Mouse (Mus musculus) midbrain, embryonic 14.5 days (tissue): Measurements from ENCODE around the gene Sgsh. TPM values are rescaled to one million over a fixed set of nuclear protein-coding genes. Genes with fewer than 3 reads are reported as not detected.
"Not testable (repeated sequence)": the region's sequence is repeated elsewhere in the genome, so short reads cannot be mapped to it uniquely, and the experiment has no call there.

Experiments
- ATAC-seq: fragments of 200-750 bp; cut with Nextera tagmentation; 2 replicates; pipeline ENCODE4 v1.8.0; 2017; ENCODE audit warnings: moderate number of reproducible peaks, moderate library complexity; ENCODE audit not compliant: low FRiP score, low TSS enrichment
- DNase-seq: peaks from one replicate; pipeline ENCODE4 v3.0.0-alpha.2; 2015
- H3K27ac ChIP-seq: fragments of 300-500 bp; sonication (generic); replicated peaks from 2 replicates; pipeline ENCODE4 v1.5.1; 2014; ENCODE audit warnings: mild to moderate bottlenecking, low read depth, low read length, moderate library complexity
- H3K27me3 ChIP-seq: fragments of 300-500 bp; sonication (generic); 2 replicates; pipeline ENCODE4 v1.6.1; 2014; ENCODE audit warnings: low read length, control low read depth, mixed read lengths; ENCODE audit not compliant: control insufficient read depth, insufficient read depth
- H3K36me3 ChIP-seq: fragments of 300-500 bp; sonication (generic); 2 replicates; pipeline ENCODE4 v1.6.1; 2014; ENCODE audit warnings: low read length, control low read depth; ENCODE audit not compliant: control insufficient read depth, insufficient read depth
- H3K4me1 ChIP-seq: fragments of 300-500 bp; sonication (generic); 2 replicates; pipeline ENCODE4 v1.6.1; 2014; ENCODE audit warnings: mild to moderate bottlenecking, antibody characterized with exemption, low read length, control low read depth; ENCODE audit not compliant: control insufficient read depth, insufficient read depth
- H3K4me2 ChIP-seq: fragments of 300-500 bp; sonication (generic); 2 replicates; pipeline ENCODE4 v1.6.1; 2014; ENCODE audit warnings: mild to moderate bottlenecking, low read length, moderate library complexity
- H3K4me3 ChIP-seq: fragments of 300-500 bp; sonication (generic); replicated peaks from 2 replicates; pipeline ENCODE4 v1.5.1; 2014; ENCODE audit warnings: low read depth, low read length
- H3K9ac ChIP-seq: fragments of 300-500 bp; sonication (generic); replicated peaks from 2 replicates; pipeline ENCODE4 v1.6.1; 2014; ENCODE audit warnings: mild to moderate bottlenecking, low read length, moderate library complexity
- H3K9me3 ChIP-seq: fragments of 300-500 bp; sonication (generic); 2 replicates; pipeline ENCODE4 v1.6.1; 2016; ENCODE audit warnings: low read length, control low read depth, mixed read lengths; ENCODE audit not compliant: control insufficient read depth
- WGBS: fragments of 180-500 bp; shearing (Covaris S2); extraction: QIAGEN DNeasy Blood & Tissue Kit; methylation state at CpG from one replicate; pipeline ENCODE4 v1.1.7; 2014; 5-methylcytosine and 5-hydroxymethylcytosine counted together
- polyA plus RNA-seq: library from polyadenylated mRNA; unstranded; fragments of >200 nt; fragmentation: Nextera tagmentation; extraction: Ambion mirVana; gene quantifications from 2 replicates; pipeline ENCODE4 v1.2.1, GENCODE M21; 2014

Gene Sgsh
- polyA plus RNA-seq, 1 experiment from 2014 or later, result 5.3 TPM

GRCm38 (mm10) chr11:119392800-119393482, 37.6 kb upstream of the Sgsh start, which contains the start of gene Rnf213:
TSS of gene Rnf213 (plus strand) at chr11:119393100.
- Histone ChIP-seq H3K27me3 (peaks cover 76% of the 10 kb centered on the region), H3K27ac (no peak within 1 kb of the TSS), H3K36me3 (no peaks in the 10 kb centered on the region), H3K9me3 (no peaks in the 10 kb centered on the region), H3K4me3 (peak within 1 kb of the TSS; percentile 30), H3K4me1 (peaks cover 8% of the 10 kb centered on the region; the same call in 1 of the 2 replicates), H3K9ac (no peak within 1 kb of the TSS; the same call in 1 of the 2 replicates), H3K4me2 (peak within 1 kb of the TSS; percentile 55)
- ATAC-seq, result no peak
- peak; percentile 57 for DNase-seq
- WGBS, result 2% methylated on average over 19 of the region's 19 CpGs

GRCm38 (mm10) chr11:119392001-119392614, 36.8 kb upstream of the Sgsh start:
- H3K4me3 ChIP-seq, result no peak overlapping the region

GRCm38 (mm10) chr11:119391386-119392000, 36.2 kb upstream of the Sgsh start:
- H3K4me1 ChIP-seq, result peaks cover 8% of the 10 kb centered on the region; the same call in 1 of the 2 replicates
- no peak overlapping the region for H3K4me2 ChIP-seq
- ATAC-seq, result no peak
- no peaks in the 10 kb centered on the region for H3K36me3 ChIP-seq
- H3K9ac ChIP-seq, result no peak overlapping the region
- 29% methylated on average over 7 of the region's 7 CpGs for WGBS
- H3K4me3 ChIP-seq, result no peak overlapping the region
- H3K9me3 ChIP-seq, result no peaks in the 10 kb centered on the region
- no peak overlapping the region for H3K27ac ChIP-seq
- H3K27me3 ChIP-seq, result peaks cover 76% of the 10 kb centered on the region
- DNase-seq, result no peak

More at GRCm38 (mm10) chr11:119392001-119392614, 36.8 kb upstream of the Sgsh start:
- H3K27me3 ChIP-seq, result peaks cover 76% of the 10 kb centered on the region
- H3K9me3 ChIP-seq, result no peaks in the 10 kb centered on the region
- ATAC-seq, result no peak
- peaks cover 8% of the 10 kb centered on the region; the same call in 1 of the 2 replicates for H3K4me1 ChIP-seq
- WGBS, result 8% methylated on average over 12 of the region's 12 CpGs
- DNase-seq, result no peak
- H3K4me2 ChIP-seq, result no peak overlapping the region
- H3K9ac ChIP-seq, result no peak overlapping the region
- no peaks in the 10 kb centered on the region for H3K36me3 ChIP-seq
- no peak overlapping the region for H3K27ac ChIP-seq

GRCm38 (mm10) chr11:119390271-119391231, 35.2 kb upstream of the Sgsh start:
- no peak for ATAC-seq
- Histone ChIP-seq H3K9me3 (no peaks in the 10 kb centered on the region), H3K4me1 (peaks cover 8% of the 10 kb centered on the region; the same call in 1 of the 2 replicates), H3K4me2 (peak overlapping the region; percentile 78), H3K36me3 (no peaks in the 10 kb centered on the region), H3K9ac (peak overlapping the region; percentile 37), H3K27ac (no peak overlapping the region), H3K27me3 (peaks cover 71% of the 10 kb centered on the region), H3K4me3 (peak overlapping the region; percentile 41)
- 2% methylated on average over 53 of the region's 53 CpGs for WGBS
- DNase-seq, result peak; percentile 30

- peaks cover 8% of the 10 kb centered on the region; the same call in 1 of the 2 replicates for H3K4me1 ChIP-seq
- no peaks in the 10 kb centered on the region for H3K36me3 ChIP-seq
- peak overlapping the region; percentile 41 for H3K4me3 ChIP-seq
- peak overlapping the region; percentile 37 for H3K9ac ChIP-seq
- under 1% methylated on average over 35 of the region's 35 CpGs for WGBS
- H3K27ac ChIP-seq, result no peak overlapping the region
- DNase-seq (peak; percentile 74), ATAC-seq (no peak)
- peaks cover 65% of the 10 kb centered on the region for H3K27me3 ChIP-seq
- peak overlapping the region; percentile 78 for H3K4me2 ChIP-seq
- no peaks in the 10 kb centered on the region for H3K9me3 ChIP-seq
These were observed 34.5 kb upstream of the Sgsh start for GRCm38 (mm10) chr11:119389851-119390270.

- peaks cover 40% of the 10 kb centered on the region for H3K27me3 ChIP-seq
- not testable (repeated sequence) for H3K9ac ChIP-seq, H3K27ac ChIP-seq, H3K4me3 ChIP-seq, H3K36me3 ChIP-seq, ATAC-seq, DNase-seq, H3K4me2 ChIP-seq, H3K9me3 ChIP-seq, H3K4me1 ChIP-seq
- WGBS, result 30% methylated on average over 3 of the region's 3 CpGs
These were observed 31.9 kb upstream of the Sgsh start for GRCm38 (mm10) chr11:119387273-119387672.

GRCm38 (mm10) chr11:119386306-119386705, 31.0 kb upstream of the Sgsh start:
- H3K27ac ChIP-seq, result no peak overlapping the region
- no peak overlapping the region for H3K4me2 ChIP-seq
- peaks cover 31% of the 10 kb centered on the region for H3K27me3 ChIP-seq
- no peaks in the 10 kb centered on the region for H3K36me3 ChIP-seq
- 94% methylated on average over 5 of the region's 5 CpGs for WGBS
- H3K9ac ChIP-seq, result no peak overlapping the region
- H3K4me1 ChIP-seq, result peaks cover 4% of the 10 kb centered on the region; the same call in 1 of the 2 replicates
- no peak for DNase-seq
- no peak for ATAC-seq
- no peaks in the 10 kb centered on the region for H3K9me3 ChIP-seq
- no peak overlapping the region for H3K4me3 ChIP-seq

GRCm38 (mm10) chr11:119384904-119385303, 29.6 kb upstream of the Sgsh start:
- H3K36me3 ChIP-seq, result no peaks in the 10 kb centered on the region
- no peak overlapping the region for H3K9ac ChIP-seq
- WGBS, result 82% methylated on average over 4 of the region's 4 CpGs
- ATAC-seq (no peak), DNase-seq (no peak)
- no peak overlapping the region for H3K4me2 ChIP-seq
- H3K9me3 ChIP-seq, result no peaks in the 10 kb centered on the region
- no peak overlapping the region for H3K4me3 ChIP-seq
- no peak overlapping the region for H3K27ac ChIP-seq
- peaks cover 17% of the 10 kb centered on the region for H3K27me3 ChIP-seq
- peaks cover 3% of the 10 kb centered on the region; the same call in 1 of the 2 replicates for H3K4me1 ChIP-seq
